Mouse (Mus musculus): ENCODE results near the gene Heatr5b.
A peak's percentile ranks its signal among the peaks of the same experiment; 100 is the strongest.
"Not testable (repeated sequence)": the region's sequence is repeated elsewhere in the genome, so short reads cannot be mapped to it uniquely, and the experiment has no call there.

The Heatr5b gene

GRCm38 (mm10) chr17:78834856-78835835 lies at the start of gene Heatr5b, which contains the start of gene Gpatch11:
TSS of gene Heatr5b (minus strand) at chr17:78835364.
TSS of gene Gpatch11 (plus strand) at chr17:78835567.
- peak; percentile 98 for ATAC-seq (ENCODE audit: low TSS enrichment)

DNA sequence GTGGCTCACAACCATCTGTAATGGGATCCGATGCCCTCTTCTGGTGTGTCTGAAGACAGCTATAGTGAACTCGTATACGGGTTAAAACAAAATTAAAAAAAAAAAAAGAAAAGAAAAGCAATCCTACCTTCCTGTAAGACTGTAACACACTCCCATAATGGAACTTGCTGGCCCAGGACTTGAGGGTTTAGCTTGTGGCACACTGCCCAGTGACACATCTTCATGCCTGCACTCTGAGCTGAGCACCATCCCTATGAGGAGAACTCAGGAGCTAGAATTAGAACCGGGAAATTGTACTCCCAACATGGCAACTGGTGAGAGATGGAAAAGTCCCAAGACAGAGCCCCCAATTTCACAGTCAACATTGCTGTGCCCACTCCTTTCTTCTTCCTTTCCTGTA lies 48.1 kb upstream of the Heatr5b start:
- no peak for ATAC-seq (ENCODE audit: low TSS enrichment)

- ATAC-seq (ENCODE audit: low TSS enrichment), result peak; percentile 99
Measured at GRCm38 (mm10) chr17:78882401-78883112, 47.4 kb upstream of the Heatr5b start, which contains the start of gene Eif2ak2. TSS of gene Eif2ak2 (minus strand) at chr17:78882573.

GRCm38 (mm10) chr17:78881878-78882304 lies 46.7 kb upstream of the Heatr5b start:
- ATAC-seq (ENCODE audit: low TSS enrichment), result no peak

- no peak for ATAC-seq (ENCODE audit: low TSS enrichment)
Measured at GRCm38 (mm10) chr17:78873886-78874285, 38.7 kb upstream of the Heatr5b start.

DNA sequence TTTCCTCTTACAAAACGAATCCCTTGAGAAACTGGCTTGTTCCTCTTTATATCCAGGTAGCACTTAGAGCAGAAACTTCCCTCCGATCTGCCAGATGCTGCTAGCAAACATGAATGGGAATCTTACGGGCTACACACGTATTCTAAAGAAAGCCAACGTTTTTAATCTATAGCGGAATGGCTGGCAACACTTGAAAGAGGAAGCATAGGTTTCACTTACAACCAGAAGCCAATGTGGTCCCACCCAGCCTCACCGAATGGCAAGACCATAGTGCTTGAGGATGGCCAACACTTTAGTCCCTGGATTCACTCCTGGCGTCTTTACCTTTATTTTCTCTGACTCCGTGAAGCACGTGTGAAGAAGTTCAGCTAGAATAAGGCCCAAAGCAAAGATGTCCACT lies 21.1 kb upstream of the Heatr5b start:
- ATAC-seq (ENCODE audit: low TSS enrichment), result no peak

GRCm38 (mm10) chr17:78842271-78842928 lies 7.2 kb upstream of the Heatr5b start:
- no peak for ATAC-seq (ENCODE audit: low TSS enrichment)

- ATAC-seq (ENCODE audit: low TSS enrichment), result no peak
Measured at GRCm38 (mm10) chr17:78836056-78836455, 892 bp upstream of the Heatr5b start.

GRCm38 (mm10) chr17:78824346-78824745 lies 10.8 kb downstream of the Heatr5b start:
- ATAC-seq (ENCODE audit: low TSS enrichment), result no peak

DNA sequence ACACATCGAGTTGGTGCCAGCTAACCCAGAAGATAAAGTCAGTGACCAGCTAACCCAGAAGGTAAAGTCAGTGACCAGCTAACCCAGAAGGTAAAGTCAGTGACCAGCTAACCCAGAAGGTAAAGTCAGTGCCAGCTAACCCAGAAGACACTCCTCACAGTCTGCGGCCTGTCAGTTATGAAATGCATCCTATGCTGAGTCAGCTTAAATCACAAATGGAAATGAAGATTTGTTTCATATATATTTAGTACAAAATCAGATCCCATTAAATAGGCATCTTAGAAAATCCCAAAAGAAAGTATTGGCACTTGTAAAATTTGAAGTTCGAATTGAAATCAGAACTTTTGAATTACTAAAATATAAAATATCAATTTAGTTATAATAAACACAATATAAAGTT lies 25.6 kb downstream of the Heatr5b start:
- no peak for ATAC-seq (ENCODE audit: low TSS enrichment)

DNA sequence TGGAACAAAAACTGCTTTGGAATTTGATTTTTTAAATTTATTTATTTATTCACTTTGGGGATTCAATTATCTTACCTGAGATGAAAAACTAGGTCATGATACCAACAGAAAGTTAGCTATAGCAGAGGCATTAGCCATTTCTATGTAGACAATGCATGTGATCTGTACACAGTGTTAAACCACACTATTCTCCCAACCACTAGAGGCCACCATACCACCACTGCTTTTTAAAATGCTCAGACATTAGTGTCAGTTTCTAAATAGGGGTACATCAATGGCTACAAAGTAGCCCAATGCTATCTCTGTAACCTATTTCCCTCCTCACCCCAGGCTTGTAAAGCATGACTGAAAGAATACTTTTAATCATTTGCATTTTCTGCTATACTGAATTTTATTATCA lies 26.1 kb downstream of the Heatr5b start:
- peak; percentile 78 for ATAC-seq (ENCODE audit: low TSS enrichment)

DNA sequence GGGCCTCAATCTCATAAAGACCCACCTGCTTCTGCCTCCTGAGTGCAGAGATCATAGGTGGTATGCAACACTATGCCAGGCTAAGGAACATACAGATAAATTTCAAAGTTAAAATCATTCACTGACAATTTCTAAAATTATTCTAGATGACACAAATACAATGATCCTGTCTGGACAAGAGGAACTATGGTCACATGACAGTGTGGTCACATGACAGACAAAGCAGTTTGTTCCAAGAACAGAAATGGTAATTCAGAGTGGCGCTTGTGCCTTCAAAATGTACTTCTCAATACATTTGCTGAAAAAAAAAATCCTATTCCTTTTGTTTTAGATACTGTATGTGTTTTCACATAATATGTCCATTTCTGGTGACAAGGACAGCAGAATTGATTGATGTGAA lies 37.9 kb downstream of the Heatr5b start:
- no peak for ATAC-seq (ENCODE audit: low TSS enrichment)

DNA sequence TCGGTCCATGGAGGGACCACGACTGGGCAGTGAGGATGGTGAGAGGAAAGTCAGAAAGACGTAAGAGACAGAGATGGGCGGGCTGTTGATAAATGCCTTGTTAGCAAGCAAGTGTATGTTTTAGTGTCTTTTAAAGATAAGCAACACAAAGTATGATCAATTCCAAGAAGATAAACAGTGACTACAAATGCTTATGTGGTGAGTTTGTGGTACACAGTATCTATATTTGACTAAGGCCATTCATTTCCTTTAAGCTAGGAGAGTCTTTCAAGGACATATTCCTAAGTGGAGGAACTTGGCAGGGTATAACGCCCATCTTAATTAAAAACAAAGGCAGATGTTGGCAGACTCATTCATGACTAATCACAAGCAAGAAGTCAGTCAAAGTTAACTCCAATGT lies 40.8 kb downstream of the Heatr5b start:
- no peak for ATAC-seq (ENCODE audit: low TSS enrichment)

GRCm38 (mm10) chr17:78792122-78792521 lies 43.0 kb downstream of the Heatr5b start:
- ATAC-seq (ENCODE audit: low TSS enrichment), result no peak

DNA sequence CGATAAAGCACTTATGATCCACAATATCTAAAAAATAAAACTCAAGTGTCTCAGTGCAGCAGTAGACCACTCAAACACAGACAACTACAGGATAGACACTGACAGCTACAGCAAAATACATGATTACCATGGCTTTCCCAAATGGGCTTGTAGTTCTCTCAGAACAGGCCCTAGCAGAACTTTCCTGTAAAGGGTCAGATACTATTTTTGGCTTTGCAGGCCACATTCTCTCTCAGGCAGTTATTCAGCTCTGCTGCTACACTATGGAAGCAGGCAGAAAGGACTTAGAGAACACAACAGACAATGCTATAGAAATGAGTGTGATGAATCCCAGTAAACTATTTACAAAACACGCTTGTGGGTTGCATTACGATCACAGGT lies 43.5 kb downstream of the Heatr5b start:
- ATAC-seq (ENCODE audit: low TSS enrichment), result no peak

DNA sequence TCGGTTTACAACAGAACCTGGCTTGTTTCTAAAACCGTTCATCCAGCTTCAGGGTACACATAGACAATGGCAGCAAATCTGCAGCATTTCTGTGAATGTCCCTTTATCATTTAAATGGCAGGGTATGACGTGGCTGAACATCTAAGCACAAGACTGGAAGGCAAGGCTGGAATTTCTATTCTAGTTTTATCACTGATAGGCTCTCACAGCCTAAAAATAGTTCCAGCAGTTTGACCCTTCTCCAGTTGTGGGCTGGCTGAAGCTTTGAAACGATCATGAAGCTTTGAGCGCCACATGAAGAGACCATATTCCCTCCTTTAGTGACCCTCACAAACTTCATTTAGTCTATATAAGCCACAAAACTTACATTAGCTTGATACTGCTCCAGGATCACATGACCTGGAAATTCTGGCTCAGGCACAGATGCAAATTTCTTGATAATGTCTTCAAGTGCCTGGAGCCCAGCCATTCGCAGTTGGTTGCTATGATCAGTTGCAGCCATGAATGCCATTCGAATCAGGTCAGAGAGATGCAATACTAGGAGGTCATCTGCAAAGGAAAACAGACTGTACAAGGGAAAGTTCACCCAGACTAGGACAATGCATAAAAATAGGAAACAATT lies 44.0 kb downstream of the Heatr5b start:
- no peak for ATAC-seq (ENCODE audit: low TSS enrichment)

DNA sequence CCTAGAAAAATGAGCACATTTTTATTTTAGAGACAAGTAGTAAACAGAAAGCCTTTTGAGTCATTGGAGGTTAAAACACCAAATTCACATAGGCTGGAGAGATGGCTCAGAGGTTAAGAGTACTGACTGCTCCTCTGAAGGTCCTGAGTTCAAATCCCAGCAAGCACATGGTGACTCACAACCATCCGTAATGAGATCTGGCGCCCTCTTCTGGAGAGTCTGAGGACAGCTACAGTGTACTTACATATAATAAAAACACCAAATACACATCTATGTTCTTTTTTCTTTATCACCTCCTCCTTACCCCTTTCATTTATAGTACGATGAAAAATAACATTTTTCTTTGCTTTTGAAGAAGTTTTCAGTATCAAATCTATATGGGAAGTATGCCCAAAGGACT lies 46.9 kb downstream of the Heatr5b start:
- ATAC-seq (ENCODE audit: low TSS enrichment), result not testable (repeated sequence)

- no peak for ATAC-seq (ENCODE audit: low TSS enrichment)
Measured at GRCm38 (mm10) chr17:78778765-78779164, 56.4 kb downstream of the Heatr5b start.

DNA sequence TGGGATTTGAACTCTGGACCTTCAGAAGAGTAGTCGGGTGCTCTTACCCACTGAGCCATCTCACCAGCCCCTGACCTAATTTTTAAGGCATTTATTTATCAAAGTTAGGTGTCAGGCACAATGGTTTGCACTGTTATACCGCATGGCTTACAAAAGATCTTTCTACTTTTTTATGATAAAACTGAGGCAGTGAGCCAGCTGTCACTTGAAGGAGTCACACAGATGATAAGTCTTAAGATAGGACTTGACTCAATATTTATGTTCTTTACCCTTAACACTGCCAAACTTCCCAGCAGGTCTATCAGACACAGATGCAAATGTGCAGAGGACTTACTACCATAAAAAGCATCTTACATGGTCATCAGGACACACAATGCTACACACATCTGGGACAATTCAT lies 62.8 kb downstream of the Heatr5b start:
- ATAC-seq (ENCODE audit: low TSS enrichment), result no peak

DNA sequence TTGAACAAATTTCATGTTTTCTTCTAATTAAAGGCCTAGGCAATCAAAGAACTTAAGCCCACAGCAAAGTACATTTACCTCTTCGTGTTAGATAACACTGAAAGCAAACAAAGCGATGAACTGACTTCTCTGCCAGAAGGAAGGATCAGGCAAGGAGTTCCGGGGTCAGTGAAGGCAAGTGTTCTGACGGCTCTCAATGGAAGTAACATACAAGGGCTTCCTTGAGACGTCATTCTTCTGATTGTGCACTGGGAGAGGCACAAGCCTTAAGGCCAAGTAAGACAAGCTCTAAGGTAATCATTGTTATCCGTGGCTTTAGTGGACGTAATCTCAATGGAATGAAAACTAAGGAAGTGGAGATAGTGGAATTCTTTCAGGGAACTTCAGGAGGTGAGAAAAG lies 64.2 kb downstream of the Heatr5b start:
- no peak for ATAC-seq (ENCODE audit: low TSS enrichment)

- no peak for ATAC-seq (ENCODE audit: low TSS enrichment)
Measured at GRCm38 (mm10) chr17:78769341-78769740, 65.8 kb downstream of the Heatr5b start.

DNA sequence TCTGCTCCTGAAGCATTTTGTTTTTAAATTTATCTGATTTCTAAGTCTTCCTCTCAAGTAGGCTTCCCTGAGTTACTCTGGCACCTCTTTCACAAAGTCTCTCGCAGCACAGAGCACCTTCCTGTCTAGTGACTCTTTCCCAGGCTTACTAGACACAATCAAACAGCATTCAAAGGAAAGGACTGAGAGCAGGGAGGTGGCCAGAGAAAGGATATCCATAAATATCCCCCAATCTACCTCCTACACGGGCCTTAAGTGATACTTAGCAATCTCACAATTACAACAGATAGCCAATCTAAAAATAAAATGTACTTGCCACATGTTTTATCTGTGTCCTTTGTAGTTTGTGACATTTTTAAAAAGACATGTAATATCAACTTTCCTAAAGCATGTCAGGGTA lies 66.2 kb downstream of the Heatr5b start:
- no peak for ATAC-seq (ENCODE audit: low TSS enrichment)
